ENCODE assay signal across 9 mouse cellular contexts in genomic region chr4:144972948-144973720, GRCm38 (mm10).
DNase-seq lines count a peak whose midpoint lies in the region; ATAC-seq and TF ChIP-seq lines count a peak whose summit lies in the region.
"Had no signal": no experiment of that assay in that cellular context is flagged by ENCODE, and none has a peak within 500 bp of the region (broad histone marks: within the 10 kb centered on the region; RNA-seq: fewer than 3 reads in every experiment).

No protein-coding gene starts in this region.

- TF ChIP-seq POLR2A in thymus, adult 2 months (IDR thresholded peaks at IDR 0.05; ENCODE audit: control insufficient read depth, extremely low read depth, insufficient read depth, low read length, poor library complexity), result no peak

- H3K27ac ChIP-seq in hindbrain, postnatal 0 days, result no peak overlapping the region
- no peak overlapping the region for H3K27ac ChIP-seq in hindbrain, embryonic 14.5 days
- no peak overlapping the region for H3K27ac ChIP-seq in intestine, postnatal 0 days (ENCODE audit: low read depth, low read length)
- no peak overlapping the region for H3K27ac ChIP-seq in forebrain, embryonic 12.5 days
- H3K27ac ChIP-seq in thymus, adult 2 months (ENCODE audit: control insufficient read depth, insufficient read depth, low read length), result no peak overlapping the region
- H3K27ac ChIP-seq: liver, embryonic 15.5 days had no signal

- no peak overlapping the region for H3K9ac ChIP-seq in hindbrain, postnatal 0 days (replicated peaks; ENCODE audit: low read length)
- no peak overlapping the region for H3K9ac ChIP-seq in hindbrain, embryonic 14.5 days
- no peak overlapping the region for H3K9ac ChIP-seq in intestine, postnatal 0 days (ENCODE audit: low read depth, low read length)
- no peak overlapping the region for H3K9ac ChIP-seq in forebrain, embryonic 12.5 days
- H3K9ac ChIP-seq: liver, embryonic 15.5 days had no signal

- H3K36me3 ChIP-seq in hindbrain, postnatal 0 days (ENCODE audit: insufficient read depth, low read length), result peaks cover 6% of the 10 kb centered on the region; the same call in 1 of the 2 replicates
- peaks cover 13% of the 10 kb centered on the region for H3K36me3 ChIP-seq in hindbrain, embryonic 14.5 days (replicated peaks; ENCODE audit: control insufficient read depth, insufficient read depth)
- peaks cover 31% of the 10 kb centered on the region; the same call in 1 of the 2 replicates for H3K36me3 ChIP-seq in intestine, postnatal 0 days (ENCODE audit: control insufficient read depth, insufficient read depth)
- no peaks in the 10 kb centered on the region for H3K36me3 ChIP-seq in forebrain, embryonic 12.5 days (replicated peaks)
- no peaks in the 10 kb centered on the region for H3K36me3 ChIP-seq in thymus, adult 2 months (ENCODE audit: control insufficient read depth, insufficient read depth, low read length)

- 50% methylated on average over 6 of the region's 6 CpGs for WGBS in hindbrain, postnatal 0 days
- 74% methylated on average over 6 of the region's 6 CpGs for WGBS in hindbrain, embryonic 14.5 days
- 58% methylated on average over 6 of the region's 6 CpGs for WGBS in intestine, postnatal 0 days
- WGBS in forebrain, embryonic 12.5 days, result 85% methylated on average over 6 of the region's 6 CpGs
- 86% methylated on average over 6 of the region's 6 CpGs for WGBS in thymus, adult 2 months

- H3K4me2 ChIP-seq in hindbrain, postnatal 0 days (ENCODE audit: low read depth, low read length), result no peak overlapping the region
- no peak overlapping the region for H3K4me2 ChIP-seq in hindbrain, embryonic 14.5 days (replicated peaks)
- H3K4me2 ChIP-seq in intestine, postnatal 0 days (replicated peaks; ENCODE audit: low read depth), result no peak overlapping the region
- no peak overlapping the region for H3K4me2 ChIP-seq in forebrain, embryonic 12.5 days
- H3K4me2 ChIP-seq: liver, embryonic 15.5 days had no signal

- no peaks in the 10 kb centered on the region for H3K9me3 ChIP-seq in hindbrain, postnatal 0 days (ENCODE audit: low read length)
- no peaks in the 10 kb centered on the region for H3K9me3 ChIP-seq in hindbrain, embryonic 14.5 days (ENCODE audit: control insufficient read depth, low read length)
- H3K9me3 ChIP-seq in intestine, postnatal 0 days (ENCODE audit: control insufficient read depth), result no peaks in the 10 kb centered on the region
- no peaks in the 10 kb centered on the region for H3K9me3 ChIP-seq in forebrain, embryonic 12.5 days
- H3K9me3 ChIP-seq: liver, embryonic 15.5 days had no signal

- TF ChIP-seq CTCF in hindbrain, postnatal 0 days (IDR thresholded peaks at IDR 0.05; ENCODE audit: low read depth), result no peak
- TF ChIP-seq CTCF in intestine, postnatal 0 days (IDR thresholded peaks at IDR 0.05; ENCODE audit: low read depth), result no peak
- TF ChIP-seq CTCF in thymus, adult 2 months (IDR thresholded peaks at IDR 0.05; ENCODE audit: borderline replicate concordance, control insufficient read depth, extremely low read depth, insufficient read depth, low read length, poor library complexity), result no peak

- ATAC-seq in hindbrain, postnatal 0 days, result peak; percentile 76
- ATAC-seq in hindbrain, embryonic 14.5 days (ENCODE audit: low FRiP score), result no peak
- ATAC-seq in CD4-positive, CD25-positive, alpha-beta regulatory T cell, adult 4 months, result peak; percentile 61
- peak; percentile 73 for ATAC-seq in cerebellum, adult (ENCODE audit: insufficient number of reproducible peaks, low FRiP score, low TSS enrichment)
- ATAC-seq in intestine, postnatal 0 days, result peak; percentile 77
- ATAC-seq in forebrain, embryonic 12.5 days (ENCODE audit: low FRiP score), result no peak

- no peaks in the 10 kb centered on the region for H3K27me3 ChIP-seq in hindbrain, postnatal 0 days (ENCODE audit: insufficient read depth, low read length)
- no peaks in the 10 kb centered on the region for H3K27me3 ChIP-seq in hindbrain, embryonic 14.5 days (ENCODE audit: control insufficient read depth, insufficient read depth, low read length)
- no peaks in the 10 kb centered on the region for H3K27me3 ChIP-seq in intestine, postnatal 0 days (replicated peaks; ENCODE audit: control insufficient read depth, insufficient read depth, low read length)
- no peaks in the 10 kb centered on the region for H3K27me3 ChIP-seq in forebrain, embryonic 12.5 days
- H3K27me3 ChIP-seq in thymus, adult 2 months (ENCODE audit: control insufficient read depth, insufficient read depth, low read length), result no peaks in the 10 kb centered on the region
- H3K27me3 ChIP-seq: liver, embryonic 15.5 days had no signal

- H3K4me1 ChIP-seq in hindbrain, postnatal 0 days (ENCODE audit: insufficient read depth, low read length), result no peaks in the 10 kb centered on the region
- no peaks in the 10 kb centered on the region for H3K4me1 ChIP-seq in hindbrain, embryonic 14.5 days (replicated peaks; ENCODE audit: control insufficient read depth, insufficient read depth, low read length)
- 0 out of 2 replicates have a peak, but pooled peaks cover 5% of the 10 kb centered on the region for H3K4me1 ChIP-seq in intestine, postnatal 0 days (replicated peaks; ENCODE audit: control insufficient read depth, insufficient read depth, low read length)
- no peaks in the 10 kb centered on the region for H3K4me1 ChIP-seq in forebrain, embryonic 12.5 days
- H3K4me1 ChIP-seq in thymus, adult 2 months (replicated peaks; ENCODE audit: control insufficient read depth, insufficient read depth, low read length), result peaks cover 3% of the 10 kb centered on the region
- H3K4me1 ChIP-seq: liver, embryonic 15.5 days had no signal

- DNase-seq in hindbrain, postnatal 0 days (ENCODE audit: low spot score), result peak; percentile 75
- no peak for DNase-seq in hindbrain, embryonic 14.5 days (ENCODE audit: low spot score)
- no peak for DNase-seq in thymus, adult 2 months
- DNase-seq in heart, postnatal 4 days, result no peak

- no peak overlapping the region for H3K4me3 ChIP-seq in hindbrain, postnatal 0 days (ENCODE audit: low read length)
- no peak overlapping the region for H3K4me3 ChIP-seq in hindbrain, embryonic 14.5 days (replicated peaks; ENCODE audit: low read length)
- no peak overlapping the region for H3K4me3 ChIP-seq in intestine, postnatal 0 days (ENCODE audit: low read depth, low read length)
- no peak overlapping the region for H3K4me3 ChIP-seq in forebrain, embryonic 12.5 days (replicated peaks)
- no peak overlapping the region for H3K4me3 ChIP-seq in thymus, adult 2 months (ENCODE audit: control insufficient read depth, insufficient read depth, low read length)
- H3K4me3 ChIP-seq: liver, embryonic 15.5 days had no signal

Comparison
In these comparisons a context has a peak if more than half of its experiments do, and no peak if none do; other contexts are left out.
1. ATAC-seq: peak in hindbrain, postnatal 0 days (single experiment), CD4-positive, CD25-positive, alpha-beta regulatory T cell, adult 4 months (single experiment), cerebellum, adult (single experiment) and intestine, postnatal 0 days (single experiment); none in hindbrain, embryonic 14.5 days (single experiment) and forebrain, embryonic 12.5 days (single experiment).